Mouse (Mus musculus) brain, embryonic 14.5 days (tissue): Measurements from ENCODE around the gene Bbs9.
A peak's percentile ranks its signal among the peaks of the same experiment; 100 is the strongest.

ENCODE experiments used
- CTCF ChIP-seq: fragments of 200-500 bp; IDR thresholded peaks from 2 replicates; pipeline ENCODE4 v1.5.1; 2012; ENCODE audit warnings: inconsistent platforms, mild to moderate bottlenecking, moderate library complexity, borderline replicate concordance; ENCODE audit not compliant: insufficient read depth, insufficient read length; ENCODE audit errors: extremely low read depth
- POLR2A ChIP-seq: fragments of 200-500 bp; IDR thresholded peaks from 2 replicates; pipeline ENCODE4 v1.6.1; 2012; ENCODE audit warnings: mild to moderate bottlenecking, inconsistent platforms, borderline replicate concordance; ENCODE audit not compliant: poor library complexity, insufficient read depth, insufficient read length, severe bottlenecking; ENCODE audit errors: extremely low read depth

GRCm38 (mm10) chr9:22475424-22475868, at the start of gene Bbs9:
- TF ChIP-seq CTCF (no peak), POLR2A (peak; percentile 39; the same call in 1 of the 2 replicates)
